Mouse (Mus musculus): ENCODE results near the gene Haao.

Gene Haao

DNA sequence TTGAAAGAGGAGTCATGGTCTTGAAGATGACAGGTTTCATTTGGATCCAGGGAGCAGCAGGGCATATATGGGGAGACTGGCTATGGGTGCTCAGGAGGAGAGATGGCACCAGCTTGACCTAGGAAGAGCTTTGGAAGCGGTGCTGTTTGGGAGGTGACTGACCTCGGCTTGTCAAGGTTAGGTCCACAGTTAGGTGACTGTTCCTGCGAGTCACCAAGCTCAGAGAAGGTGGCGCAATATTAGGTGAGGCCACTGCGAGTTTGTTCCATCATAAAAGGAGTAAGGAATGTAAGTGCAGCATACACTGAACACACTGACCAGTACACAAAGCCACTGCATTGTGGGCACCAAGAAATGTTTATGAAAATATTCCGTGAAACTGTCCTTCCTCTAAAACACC lies 61.3 kb downstream of the Haao start:
- DNase-seq (ENCODE audit: low read depth, low spot score), result no peak

DNA sequence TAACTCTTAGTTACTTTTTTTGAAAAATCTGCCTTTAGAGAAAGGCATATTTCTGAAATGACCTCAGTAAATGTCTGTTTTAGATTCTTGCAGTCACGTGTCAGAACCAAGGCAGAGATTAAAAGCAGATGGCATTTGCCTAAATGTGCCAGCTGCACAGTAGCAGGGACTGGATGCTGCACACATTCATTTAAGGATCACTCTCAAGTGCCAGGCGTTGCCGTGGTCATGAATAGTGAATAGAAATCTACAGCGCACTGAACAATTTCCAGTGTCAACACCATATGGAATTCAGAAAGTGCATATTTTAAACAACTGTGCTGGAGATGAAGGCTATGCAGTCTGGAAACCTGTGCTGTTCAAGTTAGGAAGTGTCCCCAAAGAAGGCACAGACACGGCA lies 65.0 kb downstream of the Haao start:
- DNase-seq (ENCODE audit: low read depth, low spot score), result no peak
